Mouse (Mus musculus) CD4-positive, CD25-positive, alpha-beta regulatory T cell, adult 9 weeks (primary cell): ENCODE data around the gene C1galt1c1. TPM values are rescaled to one million over a fixed set of nuclear protein-coding genes. Genes with fewer than 3 reads are reported as not detected.

Source experiments
- polyA plus RNA-seq: library from polyadenylated mRNA; unstranded; fragments of 100-300 nt; shearing (Covaris generic); gene quantifications from one replicate; pipeline ENCODE4 v1.2.1, GENCODE M21; 2017

The C1galt1c1 gene
- 28.3 TPM for polyA plus RNA-seq

DNA sequence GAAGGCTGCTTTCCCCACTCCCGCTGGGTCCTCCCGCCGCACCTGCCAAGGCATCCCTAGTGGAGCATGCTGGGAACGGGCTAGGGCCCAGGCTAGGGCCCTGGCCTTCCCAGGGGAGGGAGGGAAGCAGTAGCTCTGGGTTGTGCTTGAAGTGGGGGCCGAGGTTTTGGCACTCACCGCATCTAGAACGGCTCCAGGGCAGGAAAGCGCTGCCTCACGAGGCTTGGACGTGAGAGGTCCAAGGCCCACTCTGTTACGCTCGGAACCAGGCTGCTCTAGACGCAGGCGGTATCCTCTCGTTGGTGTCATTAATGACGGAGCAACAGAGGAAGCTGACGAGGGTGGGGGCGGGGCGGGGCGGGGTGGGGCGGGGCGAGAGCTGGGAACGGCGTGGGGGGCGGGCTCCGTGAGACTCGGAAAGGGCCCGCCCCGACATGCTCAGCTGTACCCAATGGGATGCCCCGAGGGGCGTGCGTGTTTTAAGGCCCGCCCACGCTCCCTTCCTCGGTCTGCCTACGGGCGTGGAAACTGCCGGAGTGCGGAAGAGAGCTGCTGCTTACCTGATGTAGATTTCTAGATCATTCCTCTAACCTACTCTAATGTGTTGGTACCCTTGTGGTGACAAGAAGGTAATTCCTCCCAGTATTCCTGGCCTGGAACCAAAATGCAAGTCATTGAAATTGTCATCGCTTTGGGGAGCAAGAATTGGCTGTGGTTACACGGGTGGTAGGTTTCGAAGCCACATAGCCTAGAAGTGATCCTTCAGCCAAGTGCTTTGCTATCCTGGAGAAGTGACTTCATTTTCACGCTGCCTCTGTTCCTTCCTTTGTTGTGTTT, at the start of gene C1galt1c1:
TSS of gene C1galt1c1 (minus strand) at position 287 of the 837 bp plus-strand sequence.

GRCm38 (mm10) chrX:38600177-38600994, 34.5 kb downstream of the C1galt1c1 start, which contains the start of gene Mcts1:
TSS of gene Mcts1 (plus strand) at chrX:38600578.

Other genes starting within 250 kb of the C1galt1c1 start
- gene Lamp2, start 178.6 kb downstream of the C1galt1c1 start, polyA plus RNA-seq = 66.3 TPM
- gene Cul4b, start 58.9 kb downstream of the C1galt1c1 start, polyA plus RNA-seq = 41.5 TPM
- 140 TPM for gene Mcts1, start 34.5 kb downstream of the C1galt1c1 start, polyA plus RNA-seq
- gene 6030498E09Rik, start 137.6 kb upstream of the C1galt1c1 start, polyA plus RNA-seq = not detected